Mouse (Mus musculus) ovary, adult 18-20 months (tissue): ENCODE data around the gene Rnf186.
A peak's percentile ranks its signal among the peaks of the same experiment; 100 is the strongest.
"Not testable (repeated sequence)": the region's sequence is repeated elsewhere in the genome, so short reads cannot be mapped to it uniquely, and the experiment has no call there.

Source experiments
- DNase-seq: peaks from one replicate; pipeline ENCODE4 v3.0.0; 2022; ENCODE audit warnings: low spot score, mixed read lengths

Gene Rnf186

GRCm38 (mm10) chr4:138972139-138972826 is 5.4 kb downstream of the Rnf186 start:
- DNase-seq, result peak; percentile 29

GRCm38 (mm10) chr4:138972827-138973718 is 6.2 kb downstream of the Rnf186 start, which contains the start of gene Tmco4:
Gene Tmco4, plus strand, starts transcription at chr4:138972888.
- DNase-seq, result peak; percentile 57

GRCm38 (mm10) chr4:138973719-138974115 is 6.8 kb downstream of the Rnf186 start:
- no peak for DNase-seq

DNA sequence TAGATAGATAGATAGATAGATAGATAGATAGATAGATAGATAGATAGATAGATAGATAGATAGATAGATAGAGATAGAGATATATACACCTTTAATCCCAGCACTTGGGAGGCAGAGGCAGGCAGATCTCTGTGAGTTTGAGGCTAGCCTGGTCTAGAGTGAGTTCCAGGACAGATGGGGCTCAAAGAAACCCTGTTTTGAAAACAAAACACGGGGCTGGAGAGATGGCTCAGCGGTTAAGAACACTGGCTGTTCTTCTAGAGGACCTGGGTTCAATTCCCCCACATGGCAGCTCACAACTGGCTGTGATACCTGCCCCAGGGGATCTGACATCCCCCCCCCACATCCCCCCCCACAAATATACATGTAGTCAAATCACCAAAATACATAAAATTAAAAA is 7.6 kb downstream of the Rnf186 start:
- DNase-seq, result not testable (repeated sequence)

- DNase-seq, result no peak
These were observed 8.3 kb downstream of the Rnf186 start for GRCm38 (mm10) chr4:138975194-138975593.

- no peak for DNase-seq
These were observed 9.1 kb downstream of the Rnf186 start for GRCm38 (mm10) chr4:138976046-138976445.

DNA sequence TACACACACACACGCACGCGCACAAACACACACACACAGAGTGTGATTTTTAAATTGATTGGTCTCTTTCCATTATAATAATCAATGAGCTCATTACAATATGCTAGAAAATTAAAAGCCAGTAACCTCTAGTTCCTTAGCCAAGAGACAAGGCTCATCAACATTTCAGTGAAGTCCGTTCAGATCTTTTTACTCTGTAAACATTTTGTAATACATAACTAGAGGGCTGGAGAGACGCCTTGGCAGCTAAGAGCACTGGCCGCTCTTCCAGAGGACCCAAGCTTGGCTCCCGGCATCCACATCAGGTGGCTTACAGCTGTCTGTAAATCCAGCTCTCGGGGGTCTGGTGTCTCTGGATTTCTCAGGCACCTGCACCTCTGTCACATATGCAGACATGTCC is 13.1 kb downstream of the Rnf186 start:
- DNase-seq, result no peak

- DNase-seq, result no peak
These were observed 14.0 kb downstream of the Rnf186 start for GRCm38 (mm10) chr4:138980771-138981420.

DNA sequence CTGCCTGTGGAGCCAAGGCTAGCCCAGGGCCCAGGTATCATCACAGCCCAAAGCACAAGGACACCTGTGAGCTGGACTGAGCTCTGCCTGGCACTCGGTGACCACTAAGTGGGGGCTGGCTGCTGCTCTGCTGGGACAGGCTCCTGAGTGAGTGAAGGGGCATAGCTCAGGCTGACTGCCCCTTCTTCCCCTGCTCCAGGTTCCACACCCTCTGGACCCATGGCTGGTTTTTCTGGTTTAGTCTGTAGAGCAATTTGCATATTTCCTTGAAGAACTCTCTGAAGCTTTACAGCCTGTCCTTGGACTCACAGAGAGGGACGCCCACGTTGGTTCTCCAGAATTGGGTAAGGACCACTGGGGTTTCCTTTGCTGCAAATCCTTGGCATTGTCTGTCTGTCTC is 16.5 kb downstream of the Rnf186 start:
- no peak for DNase-seq

DNA sequence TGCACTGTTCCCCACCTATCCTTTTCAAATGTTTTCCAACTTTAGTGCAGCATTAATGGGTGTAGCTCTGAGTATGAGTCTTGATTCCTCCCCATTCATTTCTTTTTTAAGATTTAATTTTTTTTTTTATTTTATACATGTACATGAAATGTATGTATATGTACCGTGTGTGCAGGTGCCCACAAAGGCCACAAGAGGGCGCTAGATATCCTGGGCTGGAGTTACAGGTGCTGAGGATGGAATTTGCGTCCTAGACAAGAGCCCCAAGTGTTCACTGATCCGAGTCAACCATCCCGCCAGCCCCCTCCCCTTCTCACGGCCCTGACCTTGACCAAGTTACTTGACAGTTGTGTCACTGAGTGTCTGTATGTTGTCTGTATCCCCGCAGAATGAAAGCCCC is 17.8 kb downstream of the Rnf186 start:
- DNase-seq, result no peak

- no peak for DNase-seq
These were observed 19.4 kb downstream of the Rnf186 start for GRCm38 (mm10) chr4:138986280-138986679.

GRCm38 (mm10) chr4:138994389-138994788 is 27.5 kb downstream of the Rnf186 start:
- DNase-seq, result no peak

DNA sequence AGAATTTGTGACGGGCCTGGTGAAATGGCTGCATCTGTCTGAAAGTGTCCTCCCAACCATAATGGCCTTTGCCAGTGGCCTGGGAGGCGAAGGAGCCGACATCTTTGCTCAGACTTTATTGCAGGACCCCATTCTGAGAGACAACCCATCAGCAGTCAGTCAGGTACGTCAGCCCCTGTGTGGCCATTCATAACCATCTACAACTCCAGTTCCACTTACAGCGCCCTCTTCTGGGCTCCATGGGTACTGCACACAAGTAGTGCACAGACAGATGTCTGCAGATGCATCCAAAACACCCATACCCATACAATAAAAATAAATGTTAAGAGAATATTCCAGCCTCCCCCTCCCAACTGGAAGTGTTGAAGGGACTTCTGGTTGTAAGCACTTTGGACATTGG is 29.5 kb downstream of the Rnf186 start:
- DNase-seq, result no peak

DNA sequence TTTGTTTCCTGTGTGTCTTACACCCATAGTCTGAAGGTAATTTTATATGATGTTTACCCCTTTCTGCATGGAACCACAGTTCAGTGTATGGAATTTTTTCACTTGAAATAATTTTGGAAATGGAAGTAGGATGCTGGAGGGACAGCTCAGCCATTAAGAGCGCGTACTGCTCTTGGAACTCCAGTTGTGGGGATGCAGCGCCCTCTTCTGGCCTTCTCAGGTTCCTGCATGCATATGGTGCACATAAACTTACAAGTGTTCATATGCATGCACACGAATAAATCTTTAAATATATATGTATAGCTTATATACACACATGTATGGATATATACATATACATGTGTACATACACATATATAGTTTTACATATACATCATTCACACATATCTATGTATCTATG is 30.2 kb downstream of the Rnf186 start:
- DNase-seq, result no peak

DNA sequence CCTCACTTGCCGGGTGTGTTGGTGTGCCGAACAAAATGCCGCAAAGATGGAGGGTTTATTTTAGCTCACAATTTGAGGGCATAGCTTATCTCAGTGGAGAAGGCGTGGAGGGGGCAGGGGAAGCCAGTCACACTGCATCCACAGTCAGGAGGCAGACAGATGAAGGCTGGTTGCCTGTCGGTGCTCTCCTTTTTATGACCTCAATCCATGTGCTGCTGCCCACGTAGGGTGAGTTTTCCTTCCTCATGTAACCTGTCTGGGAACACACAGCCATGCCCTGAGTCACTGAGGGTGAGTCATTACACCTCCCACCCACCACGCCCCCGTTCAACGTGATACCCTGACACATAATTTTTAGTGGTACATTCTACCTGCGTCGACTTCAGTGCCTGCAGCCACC is 31.7 kb downstream of the Rnf186 start:
- DNase-seq, result no peak

DNA sequence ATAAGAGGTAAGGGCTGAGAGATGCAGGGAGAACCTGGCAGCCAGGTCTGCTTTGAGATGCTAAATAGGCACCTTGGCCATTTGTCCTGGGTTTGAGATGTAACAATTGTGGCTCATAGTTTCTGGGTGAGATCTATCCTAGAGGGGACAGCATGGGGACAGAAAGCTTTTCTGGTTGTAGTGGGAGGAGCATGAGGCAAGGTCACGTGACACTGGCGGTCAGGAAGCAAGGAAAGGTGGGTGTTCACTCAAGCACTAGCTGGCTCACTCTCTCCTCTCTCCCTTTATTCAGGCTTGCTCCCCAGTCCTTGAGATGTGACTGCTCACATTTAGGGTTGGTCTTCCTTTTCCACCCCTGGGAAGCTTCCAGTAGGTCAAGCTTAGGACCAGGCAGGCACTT is 34.1 kb downstream of the Rnf186 start:
- DNase-seq, result no peak

- no peak for DNase-seq
These were observed 34.5 kb downstream of the Rnf186 start for GRCm38 (mm10) chr4:139001433-139001832.

DNA sequence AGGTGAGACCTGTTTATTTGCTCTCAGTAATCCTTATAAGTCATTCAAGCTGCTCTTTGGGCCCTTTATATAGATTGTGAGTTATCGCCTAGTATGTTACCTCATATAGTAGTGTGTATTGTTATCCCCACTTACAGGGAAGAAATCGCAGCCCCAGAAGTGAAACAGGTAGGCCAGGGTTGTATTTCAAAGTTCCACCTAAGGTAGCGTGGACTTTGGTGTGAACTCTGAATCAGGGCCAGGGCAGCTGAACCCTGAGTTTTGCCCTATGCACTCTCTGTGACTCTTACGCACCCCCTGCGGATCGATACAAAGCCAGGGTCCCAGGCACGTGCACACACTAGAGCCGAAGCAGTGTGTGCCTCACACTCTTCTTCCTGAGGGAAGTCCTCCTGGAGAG is 37.2 kb downstream of the Rnf186 start:
- no peak for DNase-seq

GRCm38 (mm10) chr4:139005214-139005613 is 38.3 kb downstream of the Rnf186 start:
- DNase-seq, result no peak

GRCm38 (mm10) chr4:139007353-139007752 is 40.4 kb downstream of the Rnf186 start:
- no peak for DNase-seq

- DNase-seq, result no peak
These were observed 41.1 kb downstream of the Rnf186 start for GRCm38 (mm10) chr4:139007981-139008536.

DNA sequence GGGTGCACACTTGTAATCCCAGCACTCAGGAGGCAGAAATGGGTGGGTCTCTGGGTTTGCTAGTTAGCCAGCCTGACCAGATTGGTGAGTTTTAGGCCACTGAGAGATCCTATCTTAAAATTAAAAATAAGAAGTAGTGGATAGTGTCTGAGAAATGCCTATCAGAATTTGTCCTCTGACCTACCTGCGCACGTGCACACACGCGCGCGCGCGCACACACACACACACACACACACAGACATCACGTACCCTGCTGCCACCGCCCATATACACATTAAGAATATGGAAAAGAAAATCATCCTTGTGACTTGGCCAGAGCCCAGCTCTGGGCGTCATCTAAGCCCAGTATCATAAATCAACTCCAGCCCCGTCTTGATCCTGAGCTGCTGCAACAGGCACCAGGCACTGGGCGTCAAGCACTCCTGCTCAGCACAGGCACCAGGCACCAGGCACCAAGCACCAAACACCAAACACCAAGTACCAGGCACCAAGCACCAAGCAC is 44.3 kb downstream of the Rnf186 start:
- DNase-seq, result no peak
